Mouse (Mus musculus): ENCODE measurements around the gene Rpl36a-ps1. TPM values are rescaled to one million over a fixed set of nuclear protein-coding genes. Genes with fewer than 3 reads are reported as not detected.

Rpl36a-ps1 gene
- polyA plus RNA-seq, 1 experiment from 2014 or later, result not detected

Other genes with a start within 250 kb of the Rpl36a-ps1 start
- 130 and 135 TPM in 2 replicates for gene Mzt1, start 51.8 kb upstream of the Rpl36a-ps1 start, polyA plus RNA-seq (2016; fragmentation: Nextera tagmentation; extraction: Ambion mirVana)
- gene Bora, start 51.9 kb upstream of the Rpl36a-ps1 start, polyA plus RNA-seq (2016; fragmentation: Nextera tagmentation; extraction: Ambion mirVana), result 65.4 and 65.9 TPM in 2 replicates
- gene Pibf1, start 105.1 kb upstream of the Rpl36a-ps1 start, polyA plus RNA-seq (2016; fragmentation: Nextera tagmentation; extraction: Ambion mirVana), result 24.5 and 26.3 TPM in 2 replicates
- gene Dis3, start 105.5 kb upstream of the Rpl36a-ps1 start, polyA plus RNA-seq (2016; fragmentation: Nextera tagmentation; extraction: Ambion mirVana), result 40.3 and 41.2 TPM in 2 replicates

Measured in midbrain, embryonic 12.5 days (tissue).